Mouse (Mus musculus) midbrain, embryonic 13.5 days (tissue): ENCODE results near the gene Ubr4. TPM values are rescaled to one million over a fixed set of nuclear protein-coding genes. Genes with fewer than 3 reads are reported as not detected.

ENCODE experiments used
- ATAC-seq: fragments of 200-750 bp; cut with Nextera tagmentation; 2 replicates; pipeline ENCODE4 v1.8.0; 2017; ENCODE audit warnings: mild to moderate bottlenecking, moderate TSS enrichment, moderate library complexity
- H3K27ac ChIP-seq: fragments of 300-500 bp; sonication (generic); 2 replicates; pipeline ENCODE4 v1.5.1; 2015; ENCODE audit warnings: inconsistent platforms, mild to moderate bottlenecking, moderate library complexity
- H3K27me3 ChIP-seq: fragments of 300-500 bp; sonication (generic); 2 replicates; pipeline ENCODE4 v1.6.1; 2015; ENCODE audit warnings: mild to moderate bottlenecking, inconsistent platforms
- H3K36me3 ChIP-seq: fragments of 300-500 bp; sonication (generic); 2 replicates; pipeline ENCODE4 v1.6.1; 2015; ENCODE audit warnings: mild to moderate bottlenecking, inconsistent platforms
- H3K4me1 ChIP-seq: fragments of 300-500 bp; sonication (generic); replicated peaks from 2 replicates; pipeline ENCODE4 v1.6.1; 2015; ENCODE audit warnings: inconsistent platforms
- H3K4me2 ChIP-seq: fragments of 300-500 bp; sonication (generic); replicated peaks from 2 replicates; pipeline ENCODE4 v1.6.1; 2015; ENCODE audit warnings: moderate library complexity, mild to moderate bottlenecking, inconsistent platforms
- H3K4me3 ChIP-seq: fragments of 300-500 bp; sonication (generic); replicated peaks from 2 replicates; pipeline ENCODE4 v1.5.1; 2015; ENCODE audit warnings: mild to moderate bottlenecking, inconsistent platforms
- H3K9ac ChIP-seq: fragments of 300-500 bp; sonication (generic); replicated peaks from 2 replicates; pipeline ENCODE4 v1.6.1; 2015; ENCODE audit warnings: mild to moderate bottlenecking, inconsistent platforms
- H3K9me3 ChIP-seq: fragments of 300-500 bp; sonication (generic); 2 replicates; pipeline ENCODE4 v1.6.1; 2016; ENCODE audit warnings: mild to moderate bottlenecking, inconsistent platforms
- WGBS: fragments of 180-500 bp; shearing (Covaris S2); methylation state at CpG from one replicate; pipeline ENCODE4 v1.1.7; 2015; 5-methylcytosine and 5-hydroxymethylcytosine counted together
- polyA plus RNA-seq: library from polyadenylated mRNA; unstranded; fragments of >200 nt; fragmentation: Nextera tagmentation; extraction: Ambion mirVana; gene quantifications from 2 replicates; pipeline ENCODE4 v1.2.1, GENCODE M21; 2015

Gene Ubr4
- polyA plus RNA-seq, 1 experiment from 2014 or later = 85.2 TPM

GRCm38 (mm10) chr4:139395431-139395830 lies 43.0 kb downstream of the Ubr4 start:
- no peak for ATAC-seq
- no peaks in the 10 kb centered on the region for H3K27me3 ChIP-seq
- no peaks in the 10 kb centered on the region for H3K9me3 ChIP-seq
- no peak overlapping the region for H3K9ac ChIP-seq
- no peak overlapping the region for H3K4me3 ChIP-seq
- H3K36me3 ChIP-seq = peaks cover 95% of the 10 kb centered on the region
- 85% methylated on average over 2 of the region's 2 CpGs for WGBS
- no peaks in the 10 kb centered on the region for H3K4me1 ChIP-seq
- H3K27ac ChIP-seq = no peak overlapping the region
- H3K4me2 ChIP-seq = no peak overlapping the region

GRCm38 (mm10) chr4:139400487-139400886 lies 48.1 kb downstream of the Ubr4 start:
- no peak overlapping the region for H3K4me2 ChIP-seq
- H3K4me3 ChIP-seq = no peak overlapping the region
- H3K4me1 ChIP-seq = no peaks in the 10 kb centered on the region
- H3K27me3 ChIP-seq = no peaks in the 10 kb centered on the region
- peaks cover 93% of the 10 kb centered on the region for H3K36me3 ChIP-seq
- no peaks in the 10 kb centered on the region for H3K9me3 ChIP-seq
- WGBS = 89% methylated on average over 5 of the region's 5 CpGs
- H3K9ac ChIP-seq = no peak overlapping the region
- no peak for ATAC-seq
- no peak overlapping the region for H3K27ac ChIP-seq

- H3K36me3 ChIP-seq = peaks cover 95% of the 10 kb centered on the region
- WGBS = 89% methylated on average over 14 of the region's 14 CpGs
- ATAC-seq = no peak
These were observed 50.8 kb downstream of the Ubr4 start for GRCm38 (mm10) chr4:139403214-139403613.

GRCm38 (mm10) chr4:139411351-139411750 lies 58.9 kb downstream of the Ubr4 start:
- H3K36me3 ChIP-seq = peaks cover 98% of the 10 kb centered on the region
- no peak for ATAC-seq
- 98% methylated on average over 3 of the region's 3 CpGs for WGBS
- H3K27ac ChIP-seq = no peak overlapping the region
- H3K4me1 ChIP-seq = no peaks in the 10 kb centered on the region
- no peaks in the 10 kb centered on the region for H3K27me3 ChIP-seq
- H3K4me3 ChIP-seq = no peak overlapping the region
- no peaks in the 10 kb centered on the region for H3K9me3 ChIP-seq
- H3K9ac ChIP-seq = no peak overlapping the region
- no peak overlapping the region for H3K4me2 ChIP-seq

More at GRCm38 (mm10) chr4:139403214-139403613, 50.8 kb downstream of the Ubr4 start:
- H3K4me2 ChIP-seq = no peak overlapping the region
- no peak overlapping the region for H3K27ac ChIP-seq
- no peaks in the 10 kb centered on the region for H3K4me1 ChIP-seq
- H3K27me3 ChIP-seq = no peaks in the 10 kb centered on the region
- no peak overlapping the region for H3K9ac ChIP-seq
- no peak overlapping the region for H3K4me3 ChIP-seq
- no peaks in the 10 kb centered on the region for H3K9me3 ChIP-seq

- H3K4me2 ChIP-seq = no peak overlapping the region
- H3K9ac ChIP-seq = no peak overlapping the region
- H3K9me3 ChIP-seq = no peaks in the 10 kb centered on the region
- no peak overlapping the region for H3K4me3 ChIP-seq
- ATAC-seq = no peak
- no peaks in the 10 kb centered on the region for H3K27me3 ChIP-seq
- no peaks in the 10 kb centered on the region for H3K4me1 ChIP-seq
- peaks cover 99% of the 10 kb centered on the region for H3K36me3 ChIP-seq
- 62% methylated on average over 1 of the region's 1 CpGs for WGBS
- no peak overlapping the region for H3K27ac ChIP-seq
These were observed 65.5 kb downstream of the Ubr4 start for GRCm38 (mm10) chr4:139417868-139418267.

- WGBS = 97% methylated on average over 7 of the region's 7 CpGs
- H3K4me1 ChIP-seq = no peaks in the 10 kb centered on the region
- no peak for ATAC-seq
- H3K4me2 ChIP-seq = no peak overlapping the region
- no peaks in the 10 kb centered on the region for H3K27me3 ChIP-seq
- H3K27ac ChIP-seq = no peak overlapping the region
- peaks cover 100% of the 10 kb centered on the region for H3K36me3 ChIP-seq
- H3K9ac ChIP-seq = no peak overlapping the region
- H3K4me3 ChIP-seq = no peak overlapping the region
- no peaks in the 10 kb centered on the region for H3K9me3 ChIP-seq
These were observed 69.2 kb downstream of the Ubr4 start for GRCm38 (mm10) chr4:139421621-139422020.

- Histone ChIP-seq H3K4me3 (no peak overlapping the region), H3K4me1 (no peaks in the 10 kb centered on the region), H3K4me2 (no peak overlapping the region), H3K27ac (no peak overlapping the region), H3K27me3 (no peaks in the 10 kb centered on the region), H3K9me3 (no peaks in the 10 kb centered on the region), H3K36me3 (peaks cover 100% of the 10 kb centered on the region), H3K9ac (no peak overlapping the region)
- WGBS = 95% methylated on average over 2 of the region's 2 CpGs
- ATAC-seq = no peak
These were observed 70.0 kb downstream of the Ubr4 start for GRCm38 (mm10) chr4:139422409-139422808.

GRCm38 (mm10) chr4:139423270-139423669 lies 70.9 kb downstream of the Ubr4 start:
- no peak overlapping the region for H3K27ac ChIP-seq
- no peaks in the 10 kb centered on the region for H3K9me3 ChIP-seq
- H3K4me1 ChIP-seq = no peaks in the 10 kb centered on the region
- no peak overlapping the region for H3K4me2 ChIP-seq
- H3K9ac ChIP-seq = no peak overlapping the region
- 85% methylated on average over 2 of the region's 2 CpGs for WGBS
- no peaks in the 10 kb centered on the region for H3K27me3 ChIP-seq
- no peak for ATAC-seq
- H3K4me3 ChIP-seq = no peak overlapping the region
- peaks cover 100% of the 10 kb centered on the region for H3K36me3 ChIP-seq

- ATAC-seq = no peak
- 40% methylated on average over 15 of the region's 15 CpGs for WGBS
These were observed 77.8 kb downstream of the Ubr4 start for GRCm38 (mm10) chr4:139430176-139430575.

GRCm38 (mm10) chr4:139430891-139431290 lies 78.5 kb downstream of the Ubr4 start:
- Histone ChIP-seq H3K36me3 (peaks cover 100% of the 10 kb centered on the region), H3K4me1 (no peaks in the 10 kb centered on the region), H3K9ac (no peak overlapping the region), H3K27ac (no peak overlapping the region), H3K4me3 (no peak overlapping the region), H3K4me2 (no peak overlapping the region), H3K27me3 (no peaks in the 10 kb centered on the region), H3K9me3 (no peaks in the 10 kb centered on the region)
- 84% methylated on average over 4 of the region's 4 CpGs for WGBS
- no peak for ATAC-seq

More at GRCm38 (mm10) chr4:139430176-139430575, 77.8 kb downstream of the Ubr4 start:
- no peaks in the 10 kb centered on the region for H3K27me3 ChIP-seq
- no peak overlapping the region for H3K4me3 ChIP-seq
- H3K4me1 ChIP-seq = no peaks in the 10 kb centered on the region
- no peak overlapping the region for H3K9ac ChIP-seq
- peaks cover 100% of the 10 kb centered on the region for H3K36me3 ChIP-seq
- no peak overlapping the region for H3K4me2 ChIP-seq
- H3K9me3 ChIP-seq = no peaks in the 10 kb centered on the region
- H3K27ac ChIP-seq = 0 out of 2 replicates have a peak overlapping the region, but pooled peaks have one; percentile 22

- ATAC-seq = no peak
- Histone ChIP-seq H3K27me3 (no peaks in the 10 kb centered on the region), H3K4me2 (no peak overlapping the region), H3K4me3 (no peak overlapping the region), H3K4me1 (no peaks in the 10 kb centered on the region), H3K27ac (no peak overlapping the region), H3K9ac (no peak overlapping the region), H3K9me3 (no peaks in the 10 kb centered on the region), H3K36me3 (peaks cover 100% of the 10 kb centered on the region)
- WGBS = 91% methylated on average over 15 of the region's 15 CpGs
These were observed 80.8 kb downstream of the Ubr4 start for GRCm38 (mm10) chr4:139432966-139433765.

GRCm38 (mm10) chr4:139441244-139441643 lies 88.8 kb downstream of the Ubr4 start:
- Histone ChIP-seq H3K27me3 (no peaks in the 10 kb centered on the region), H3K36me3 (peaks cover 98% of the 10 kb centered on the region), H3K9me3 (no peaks in the 10 kb centered on the region), H3K4me1 (no peaks in the 10 kb centered on the region), H3K27ac (no peak overlapping the region), H3K4me3 (no peak overlapping the region), H3K9ac (no peak overlapping the region), H3K4me2 (no peak overlapping the region)
- 92% methylated on average over 5 of the region's 5 CpGs for WGBS
- ATAC-seq = no peak

GRCm38 (mm10) chr4:139441806-139442205 lies 89.4 kb downstream of the Ubr4 start:
- 87% methylated on average over 4 of the region's 4 CpGs for WGBS
- no peak for ATAC-seq

More at GRCm38 (mm10) chr4:139441806-139442205, 89.4 kb downstream of the Ubr4 start:
- no peak overlapping the region for H3K4me2 ChIP-seq
- H3K9ac ChIP-seq = no peak overlapping the region
- H3K36me3 ChIP-seq = peaks cover 98% of the 10 kb centered on the region
- no peaks in the 10 kb centered on the region for H3K9me3 ChIP-seq
- H3K4me1 ChIP-seq = no peaks in the 10 kb centered on the region
- no peak overlapping the region for H3K4me3 ChIP-seq
- H3K27me3 ChIP-seq = no peaks in the 10 kb centered on the region
- no peak overlapping the region for H3K27ac ChIP-seq
